Mouse (Mus musculus): ENCODE data around the gene Ppcdc.

- TF ChIP-seq EP300 (IDR thresholded peaks at IDR 0.05; ENCODE audit: low read length) (no peak), ZMIZ1 (IDR thresholded peaks at IDR 0.05; ENCODE audit: low read depth, low read length) (no peak), UBTF (IDR thresholded peaks at IDR 0.05; ENCODE audit: low read depth, low read length) (no peak), CTCF (conservative IDR thresholded peaks at IDR 0.05 in 1 of 2, IDR thresholded peaks at IDR 0.05 in 1 of 2; ENCODE audit: low read depth in 2 of 2, low read length in 2 of 2) (no peak), USF1 (IDR thresholded peaks at IDR 0.05; ENCODE audit: low read depth, low read length) (no peak), ZKSCAN1 (IDR thresholded peaks at IDR 0.05; ENCODE audit: borderline replicate concordance, low read depth, low read length) (no peak), POLR2AphosphoS2 (IDR thresholded peaks at IDR 0.05; ENCODE audit: low read depth, low read length) (no peak), SMC3 (IDR thresholded peaks at IDR 0.05; ENCODE audit: low read depth, low read length) (no peak), NELFE (IDR thresholded peaks at IDR 0.05; ENCODE audit: low read depth, low read length) (no peak)
Observed at GRCm38 (mm10) chr9:57436166-57436565, 3.8 kb downstream of the Ppcdc start.
